Mouse (Mus musculus): ENCODE data around the gene Map3k1. TPM values are rescaled to one million over a fixed set of nuclear protein-coding genes. Genes with fewer than 3 reads are reported as not detected.

Gene Map3k1
- 30.3 and 33.1 TPM in 2 replicates for polyA plus RNA-seq (2015; fragmentation: Nextera tagmentation; extraction: Ambion mirVana)

- peak; percentile 69 for ATAC-seq (replicated peaks; ENCODE audit: low FRiP score, low read depth)
- TF ChIP-seq CTCF (IDR thresholded peaks at IDR 0.05; ENCODE audit: low read depth) = no peak
- under 1% methylated on average over 72 of the region's 136 CpGs for WGBS
Observed at GRCm38 (mm10) chr13:111808637-111809465, at the start of gene Map3k1. Gene Map3k1, minus strand, starts transcription at chr13:111808993.

GRCm38 (mm10) chr13:111856786-111857455, 48.1 kb upstream of the Map3k1 start:
- Histone ChIP-seq H3K9ac (ENCODE audit: low read depth, low read length) (no peak overlapping the region), H3K36me3 (ENCODE audit: insufficient read depth, low read length) (no peaks in the 10 kb centered on the region), H3K4me3 (replicated peaks; ENCODE audit: low read depth, low read length) (no peak overlapping the region), H3K9me3 (replicated peaks; ENCODE audit: low read length) (no peaks in the 10 kb centered on the region), H3K4me1 (replicated peaks; ENCODE audit: insufficient read depth, low read length) (no peaks in the 10 kb centered on the region), H3K27ac (peak overlapping the region; percentile 70), H3K4me2 (ENCODE audit: low read length) (no peak overlapping the region), H3K27me3 (ENCODE audit: insufficient read depth, low read length) (no peaks in the 10 kb centered on the region)
- 40% methylated on average over 7 of the region's 7 CpGs for WGBS
- ATAC-seq (replicated peaks; ENCODE audit: low FRiP score, low read depth) (no peak), DNase-seq (ENCODE audit: low spot score) (peak; percentile 80)
- TF ChIP-seq CTCF (IDR thresholded peaks at IDR 0.05; ENCODE audit: low read depth) = no peak

More at GRCm38 (mm10) chr13:111808637-111809465, at the start of gene Map3k1:
- Histone ChIP-seq H3K27me3 (ENCODE audit: insufficient read depth, low read length) (no peaks in the 10 kb centered on the region), H3K4me3 (replicated peaks; ENCODE audit: low read depth, low read length) (peak within 1 kb of the TSS; percentile 94), H3K9me3 (replicated peaks; ENCODE audit: low read length) (no peaks in the 10 kb centered on the region), H3K4me1 (replicated peaks; ENCODE audit: insufficient read depth, low read length) (peaks cover 23% of the 10 kb centered on the region), H3K9ac (ENCODE audit: low read depth, low read length) (peak within 1 kb of the TSS; percentile 99), H3K27ac (peak within 1 kb of the TSS; percentile 99), H3K36me3 (ENCODE audit: insufficient read depth, low read length) (no peaks in the 10 kb centered on the region), H3K4me2 (ENCODE audit: low read length) (peak within 1 kb of the TSS; percentile 96)
- peak; percentile 82 for DNase-seq (ENCODE audit: low spot score)

- no peaks in the 10 kb centered on the region for H3K27me3 ChIP-seq (ENCODE audit: insufficient read depth, low read length)
- H3K36me3 ChIP-seq (ENCODE audit: insufficient read depth, low read length) = no peaks in the 10 kb centered on the region
- no peaks in the 10 kb centered on the region for H3K9me3 ChIP-seq (replicated peaks; ENCODE audit: low read length)
- H3K4me1 ChIP-seq (replicated peaks; ENCODE audit: insufficient read depth, low read length) = no peaks in the 10 kb centered on the region
- no peak overlapping the region for H3K4me2 ChIP-seq (ENCODE audit: low read length)
- no peak overlapping the region for H3K4me3 ChIP-seq (replicated peaks; ENCODE audit: low read depth, low read length)
- ATAC-seq (replicated peaks; ENCODE audit: low FRiP score, low read depth) = no peak
- no peak for DNase-seq (ENCODE audit: low spot score)
- 75% methylated on average over 7 of the region's 7 CpGs for WGBS
- TF ChIP-seq CTCF (IDR thresholded peaks at IDR 0.05; ENCODE audit: low read depth) = no peak
- no peak overlapping the region for H3K9ac ChIP-seq (ENCODE audit: low read depth, low read length)
- H3K27ac ChIP-seq = peak overlapping the region; percentile 70; the same call in 1 of the 2 replicates
Observed at GRCm38 (mm10) chr13:111856232-111856631, 47.4 kb upstream of the Map3k1 start.

GRCm38 (mm10) chr13:111852451-111853224, 43.8 kb upstream of the Map3k1 start:
- H3K36me3 ChIP-seq (ENCODE audit: insufficient read depth, low read length) = no peaks in the 10 kb centered on the region
- no peaks in the 10 kb centered on the region for H3K27me3 ChIP-seq (ENCODE audit: insufficient read depth, low read length)
- no peak overlapping the region for H3K4me3 ChIP-seq (replicated peaks; ENCODE audit: low read depth, low read length)
- H3K9ac ChIP-seq (ENCODE audit: low read depth, low read length) = no peak overlapping the region
- H3K4me2 ChIP-seq (ENCODE audit: low read length) = no peak overlapping the region
- no peaks in the 10 kb centered on the region for H3K9me3 ChIP-seq (replicated peaks; ENCODE audit: low read length)
- no peak overlapping the region for H3K27ac ChIP-seq
- DNase-seq (ENCODE audit: low spot score) (no peak), ATAC-seq (replicated peaks; ENCODE audit: low FRiP score, low read depth) (no peak)
- TF ChIP-seq CTCF (IDR thresholded peaks at IDR 0.05; ENCODE audit: low read depth) = no peak
- no peaks in the 10 kb centered on the region for H3K4me1 ChIP-seq (replicated peaks; ENCODE audit: insufficient read depth, low read length)
- 81% methylated on average over 9 of the region's 9 CpGs for WGBS

- H3K9me3 ChIP-seq (replicated peaks; ENCODE audit: low read length) = no peaks in the 10 kb centered on the region
- ATAC-seq (replicated peaks; ENCODE audit: low FRiP score, low read depth) = no peak
- 91% methylated on average over 12 of the region's 12 CpGs for WGBS
Observed at GRCm38 (mm10) chr13:111850046-111850837, 41.4 kb upstream of the Map3k1 start.

More at GRCm38 (mm10) chr13:111850046-111850837, 41.4 kb upstream of the Map3k1 start:
- Histone ChIP-seq H3K27me3 (ENCODE audit: insufficient read depth, low read length) (no peaks in the 10 kb centered on the region), H3K4me2 (ENCODE audit: low read length) (no peak overlapping the region), H3K9ac (ENCODE audit: low read depth, low read length) (no peak overlapping the region), H3K4me3 (replicated peaks; ENCODE audit: low read depth, low read length) (no peak overlapping the region), H3K27ac (no peak overlapping the region), H3K36me3 (ENCODE audit: insufficient read depth, low read length) (no peaks in the 10 kb centered on the region), H3K4me1 (replicated peaks; ENCODE audit: insufficient read depth, low read length) (0 out of 2 replicates have a peak, but pooled peaks cover 4% of the 10 kb centered on the region)
- no peak for TF ChIP-seq CTCF (IDR thresholded peaks at IDR 0.05; ENCODE audit: low read depth)
- no peak for DNase-seq (ENCODE audit: low spot score)
